Mouse (Mus musculus) liver, adult (tissue): ENCODE measurements around the gene Add2.

Experiments
- GATA4 ChIP-seq: IDR thresholded peaks from 2 replicates; pipeline ENCODE4 v1.6.1; 2014; ENCODE audit warnings: mild to moderate bottlenecking, low read length; ENCODE audit not compliant: insufficient replicate concordance

Add2 gene

DNA sequence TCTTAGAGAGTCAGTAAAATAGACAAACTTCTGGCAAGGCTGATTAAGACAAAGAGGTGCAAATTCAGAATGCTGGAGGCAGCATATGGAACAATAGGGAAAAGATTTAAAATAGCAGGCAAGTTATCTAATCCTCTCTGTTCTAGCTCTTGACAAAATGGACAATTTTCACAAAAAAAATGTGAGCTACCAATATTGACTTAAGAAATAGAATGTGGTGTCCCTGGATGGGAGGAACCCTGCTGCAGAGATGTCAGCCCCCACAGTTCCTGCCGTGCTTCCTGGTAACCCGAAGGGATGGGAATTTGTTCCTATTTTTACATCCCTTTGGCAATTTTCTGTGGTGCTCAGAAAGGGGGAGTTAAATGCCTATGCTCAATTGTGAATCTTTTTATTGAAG, 10.4 kb downstream of the Add2 start:
- no peak for TF ChIP-seq GATA4

DNA sequence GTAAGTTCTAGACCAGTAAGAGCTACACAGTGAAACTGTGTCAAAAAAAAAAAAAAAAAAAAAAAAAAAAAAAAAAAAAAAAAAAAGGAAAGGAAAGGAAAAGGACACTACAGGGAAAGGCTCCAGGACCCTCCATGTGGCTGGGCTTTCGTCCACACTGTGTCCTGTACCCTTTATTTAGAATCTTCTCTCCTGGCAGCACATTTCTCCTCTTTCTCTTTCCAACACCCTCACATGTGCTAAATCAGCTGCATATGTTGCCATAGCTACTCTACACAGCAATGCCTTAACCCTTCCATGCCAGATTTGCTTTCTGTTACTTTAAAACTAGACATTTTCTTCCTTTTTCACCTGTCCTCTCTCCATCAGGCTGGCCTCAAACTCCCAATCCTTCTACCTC, 11.7 kb downstream of the Add2 start:
- TF ChIP-seq GATA4: no peak

DNA sequence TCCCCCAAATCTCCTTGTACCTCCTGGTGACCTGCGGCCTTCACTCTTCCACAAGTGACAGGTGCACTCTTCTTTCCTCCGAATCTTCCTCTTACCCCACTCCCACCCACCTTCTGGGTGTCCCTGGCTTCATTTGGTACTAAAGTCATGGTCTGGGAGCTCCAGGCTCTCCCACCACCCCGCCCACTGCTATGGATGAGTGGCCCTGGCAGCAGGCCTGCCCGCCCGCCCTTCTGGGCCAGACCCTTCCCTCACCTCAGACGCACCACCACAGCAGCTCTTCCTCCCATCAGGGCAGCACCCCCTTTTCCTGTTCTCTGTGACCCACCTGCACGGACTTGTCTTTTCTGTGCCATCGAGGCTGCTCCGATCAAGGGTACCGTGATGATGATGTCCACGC, 19.0 kb downstream of the Add2 start:
- no peak for TF ChIP-seq GATA4

DNA sequence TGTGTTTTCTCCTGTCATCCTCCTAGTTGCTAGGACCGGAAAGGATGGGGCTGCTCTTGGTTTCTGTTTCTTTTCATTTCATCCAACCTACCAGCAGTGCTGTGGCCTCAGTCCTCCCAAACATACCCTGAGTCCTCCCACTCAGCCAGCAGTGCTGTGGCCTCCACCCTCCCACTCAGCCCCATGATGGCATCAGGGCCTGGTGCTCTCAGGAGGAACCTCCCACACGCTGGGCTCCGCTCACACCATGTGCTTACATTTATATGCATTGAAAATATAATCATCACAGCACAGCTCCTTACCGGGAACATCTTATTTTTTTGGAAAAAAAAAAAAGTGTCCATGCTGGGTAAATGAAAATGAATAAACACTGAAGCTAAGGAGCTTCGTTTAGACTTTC, 20.0 kb downstream of the Add2 start:
- TF ChIP-seq GATA4: no peak

DNA sequence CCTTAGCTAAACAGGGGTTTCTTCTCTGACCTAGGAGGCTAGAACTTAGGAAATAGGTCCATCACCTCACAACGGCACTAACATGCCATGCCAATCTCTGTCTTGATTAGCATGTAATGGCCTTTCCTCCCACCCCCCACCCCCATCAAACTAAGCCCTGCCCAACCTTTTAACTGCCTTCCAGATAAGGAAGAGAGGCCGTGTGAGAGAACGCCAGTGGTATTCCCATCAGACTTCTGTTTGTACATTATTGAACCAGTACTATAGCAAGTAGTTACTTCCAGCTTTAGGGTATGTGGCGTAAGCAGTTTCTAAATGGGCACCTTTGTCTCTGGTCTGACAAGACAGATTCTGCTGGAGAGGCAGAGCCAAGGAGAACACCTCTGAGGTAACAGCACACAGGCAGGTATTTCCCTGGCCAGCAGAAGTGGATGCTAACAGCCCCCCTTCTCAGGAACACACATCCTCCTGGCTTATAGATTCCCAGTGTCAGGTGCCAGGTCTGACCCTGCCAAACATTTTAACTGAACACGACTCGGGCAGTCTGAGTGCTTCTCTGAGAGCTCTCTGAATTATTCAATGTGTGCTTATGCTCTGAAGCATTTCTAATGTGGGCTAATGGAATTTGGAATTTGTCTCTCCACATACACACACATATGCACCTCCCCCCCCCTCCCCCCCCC, 22.2 kb downstream of the Add2 start:
- TF ChIP-seq GATA4: no peak

DNA sequence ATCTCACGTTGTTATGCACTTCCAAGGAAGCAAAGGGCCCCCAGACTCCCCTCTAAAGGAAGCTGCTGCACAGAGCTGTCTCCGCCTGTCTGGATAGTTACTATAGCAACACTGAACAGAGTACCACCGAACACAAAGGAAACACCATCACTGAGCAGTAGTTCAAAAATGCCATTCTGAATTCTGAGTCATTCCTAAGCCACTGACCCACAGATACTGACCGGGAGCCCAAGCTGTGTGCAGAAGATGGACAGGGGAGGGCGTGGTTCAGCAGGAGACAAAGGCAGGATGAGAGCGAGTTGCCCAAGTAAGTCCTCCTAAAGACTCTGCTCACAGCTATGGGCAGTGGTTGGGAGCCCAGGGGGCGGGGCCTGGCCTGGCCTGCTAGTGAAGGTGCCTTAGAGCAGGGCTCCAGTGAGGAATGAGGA, 23.6 kb downstream of the Add2 start:
- no peak for TF ChIP-seq GATA4

DNA sequence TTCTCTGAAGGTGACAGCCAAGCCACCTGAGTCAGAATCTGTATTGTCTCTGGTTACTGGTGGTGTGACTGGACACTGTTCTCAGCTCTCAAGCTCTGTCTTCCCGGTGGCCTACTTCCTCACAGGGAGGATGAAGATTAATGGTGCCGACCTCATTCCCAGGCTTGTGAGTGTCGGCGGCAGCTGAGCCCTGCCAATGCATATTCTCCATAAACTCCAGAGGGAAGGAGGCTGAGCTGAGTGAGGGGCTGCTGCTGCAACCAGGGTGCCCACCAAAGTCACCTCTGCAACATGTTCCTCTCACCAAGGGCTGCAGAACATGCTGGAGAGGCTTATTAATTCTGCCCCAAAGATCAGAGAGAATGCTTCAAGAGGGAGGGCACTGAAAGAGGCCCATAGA, 24.1 kb downstream of the Add2 start:
- TF ChIP-seq GATA4: no peak

DNA sequence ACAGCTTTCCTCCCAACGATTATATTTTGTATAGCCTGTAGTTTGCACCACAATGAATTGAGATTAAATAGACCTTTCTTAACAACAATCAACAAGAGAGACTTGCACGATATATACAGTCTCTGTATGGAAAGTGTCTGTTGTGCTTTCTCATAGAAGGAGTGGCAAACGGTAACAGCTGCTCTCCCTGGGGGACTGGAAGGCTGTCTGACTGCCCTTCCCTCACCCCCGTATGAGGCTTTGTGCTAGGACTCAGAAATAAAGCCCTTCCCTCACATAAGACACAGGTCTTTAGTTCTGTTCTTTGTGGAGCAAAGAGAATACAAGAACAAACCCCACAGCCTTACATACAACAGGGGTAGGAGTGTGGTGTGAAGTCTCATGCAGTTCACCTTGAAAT, 24.6 kb downstream of the Add2 start:
- TF ChIP-seq GATA4: no peak

DNA sequence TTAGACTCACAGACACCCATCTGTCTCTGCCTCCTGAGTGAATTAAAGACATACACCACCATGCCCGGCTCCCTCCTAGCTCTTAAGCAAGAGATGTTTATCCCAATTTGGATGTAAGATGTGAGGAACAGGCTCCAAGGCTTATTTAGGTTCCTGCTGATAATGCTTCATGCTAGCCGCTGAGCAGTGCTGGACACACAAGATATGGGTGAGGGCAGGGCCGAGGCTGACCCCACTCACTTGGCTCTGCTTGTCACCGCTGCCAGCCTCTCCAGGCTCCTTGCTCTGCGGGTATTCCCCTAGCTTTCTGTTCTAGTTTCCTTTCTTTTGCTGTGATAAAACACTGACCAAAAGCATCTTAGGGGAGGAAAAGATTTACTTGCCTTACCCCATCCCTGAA, 25.1 kb downstream of the Add2 start:
- no peak for TF ChIP-seq GATA4

DNA sequence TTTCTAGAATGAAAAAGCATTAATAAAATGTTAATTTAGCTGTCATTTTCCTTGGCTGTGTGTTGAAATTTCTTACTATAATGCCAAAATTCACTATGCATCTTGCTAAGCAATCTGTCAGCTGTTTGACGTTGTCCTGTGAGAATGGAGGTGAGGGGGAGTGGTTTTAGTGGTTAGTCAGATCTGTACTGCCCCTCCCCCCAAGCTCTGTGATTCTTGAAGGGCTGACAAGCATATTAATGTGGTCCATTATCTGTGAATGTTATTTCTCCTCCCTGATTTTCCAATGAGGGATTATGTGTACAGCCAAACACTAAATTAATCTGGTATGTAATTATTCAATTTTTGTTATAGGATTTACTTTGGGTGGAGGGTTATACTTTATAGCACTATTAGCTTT, 30.0 kb downstream of the Add2 start:
- no peak for TF ChIP-seq GATA4

DNA sequence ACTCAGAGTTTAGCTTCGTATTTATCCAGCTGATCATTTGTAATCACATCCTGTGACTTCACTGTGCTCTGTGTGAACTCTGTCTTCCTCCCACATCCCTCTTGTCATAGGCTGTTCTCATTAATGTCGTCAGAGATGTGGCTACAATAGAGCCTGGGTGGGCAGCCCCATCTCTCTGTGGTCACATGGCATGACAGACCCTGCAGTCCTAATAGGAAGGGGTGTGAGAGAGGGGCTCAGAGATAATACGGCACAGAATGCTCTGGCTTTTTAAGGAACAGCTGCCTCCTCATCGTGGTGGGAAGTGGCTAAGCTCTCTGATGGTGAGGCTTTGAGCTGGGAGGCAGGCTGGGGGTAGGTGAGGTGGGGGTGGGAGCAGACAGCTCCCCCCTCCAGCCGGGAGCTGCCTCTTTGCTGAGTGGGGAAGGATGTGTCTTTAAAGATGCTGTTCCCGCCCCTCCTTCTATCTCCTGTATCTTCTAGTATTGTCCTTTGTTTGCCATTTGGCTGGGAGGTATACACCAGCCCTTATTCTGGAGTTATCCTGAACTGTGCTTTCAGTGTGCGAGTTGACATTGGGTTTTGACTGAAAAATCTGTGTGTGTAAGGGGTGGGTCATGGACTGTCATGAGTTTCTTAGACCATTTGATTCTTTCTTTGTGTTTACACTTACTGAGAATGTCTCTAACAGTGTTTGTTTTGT, 30.8 kb downstream of the Add2 start:
- no peak for TF ChIP-seq GATA4

DNA sequence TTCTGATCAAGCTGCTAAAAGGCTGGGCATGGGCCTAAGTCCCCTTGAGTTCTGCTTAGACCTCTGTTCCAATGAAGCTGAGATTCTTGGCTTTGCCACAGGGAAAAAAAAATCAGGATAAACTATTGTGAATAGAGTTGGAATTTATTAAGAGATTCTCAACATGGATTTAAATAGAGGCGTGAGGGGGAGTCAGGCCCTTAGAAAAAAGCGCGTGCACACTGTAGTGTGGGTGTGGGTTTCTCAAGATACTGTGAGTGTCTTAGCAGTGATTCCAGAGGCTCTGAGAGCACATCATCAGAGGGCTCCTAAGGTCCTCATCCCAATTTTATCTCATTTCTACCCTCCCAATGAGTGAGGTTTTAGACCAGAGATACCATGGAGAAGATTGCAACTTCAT, 31.7 kb downstream of the Add2 start:
- no peak for TF ChIP-seq GATA4

DNA sequence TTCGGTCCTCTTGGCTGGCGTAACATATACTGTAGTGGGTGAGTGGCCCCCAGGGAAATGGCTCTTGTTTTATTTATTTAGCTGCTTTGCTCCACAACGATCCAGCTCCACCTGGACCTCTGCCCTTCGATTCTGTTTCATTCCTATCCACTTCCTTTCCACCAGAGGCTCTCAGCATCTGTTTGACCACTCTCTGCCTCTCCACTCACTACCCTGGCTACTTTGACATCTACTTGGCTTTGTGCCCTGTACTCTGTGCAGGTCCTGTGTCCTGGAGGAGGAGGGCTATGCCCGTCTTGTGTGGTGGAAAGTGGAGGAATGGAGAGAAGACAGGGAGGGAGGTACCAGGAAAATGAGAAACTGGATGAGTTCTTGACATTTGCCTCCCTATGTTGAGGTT, 33.7 kb downstream of the Add2 start:
- TF ChIP-seq GATA4: no peak

DNA sequence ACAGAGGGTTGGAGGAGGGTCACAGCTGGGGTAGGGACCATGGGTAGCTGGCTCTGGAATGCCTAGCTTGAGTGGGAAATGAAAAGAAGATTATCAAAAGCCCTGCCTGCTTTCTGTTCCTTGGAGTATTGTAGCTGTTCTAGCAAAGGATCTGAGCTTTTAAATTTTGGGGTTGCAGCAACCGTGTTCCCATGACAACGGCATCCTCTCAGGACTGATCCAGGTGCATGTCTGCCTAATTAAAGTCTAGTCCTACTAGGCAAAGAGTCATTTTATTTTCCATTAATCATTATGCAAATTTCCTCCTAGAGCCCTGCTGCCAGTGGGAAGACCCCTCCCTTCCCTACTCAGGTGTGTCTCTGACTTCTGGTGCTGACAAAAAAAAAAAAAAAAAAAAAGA, 34.2 kb downstream of the Add2 start:
- TF ChIP-seq GATA4: no peak

DNA sequence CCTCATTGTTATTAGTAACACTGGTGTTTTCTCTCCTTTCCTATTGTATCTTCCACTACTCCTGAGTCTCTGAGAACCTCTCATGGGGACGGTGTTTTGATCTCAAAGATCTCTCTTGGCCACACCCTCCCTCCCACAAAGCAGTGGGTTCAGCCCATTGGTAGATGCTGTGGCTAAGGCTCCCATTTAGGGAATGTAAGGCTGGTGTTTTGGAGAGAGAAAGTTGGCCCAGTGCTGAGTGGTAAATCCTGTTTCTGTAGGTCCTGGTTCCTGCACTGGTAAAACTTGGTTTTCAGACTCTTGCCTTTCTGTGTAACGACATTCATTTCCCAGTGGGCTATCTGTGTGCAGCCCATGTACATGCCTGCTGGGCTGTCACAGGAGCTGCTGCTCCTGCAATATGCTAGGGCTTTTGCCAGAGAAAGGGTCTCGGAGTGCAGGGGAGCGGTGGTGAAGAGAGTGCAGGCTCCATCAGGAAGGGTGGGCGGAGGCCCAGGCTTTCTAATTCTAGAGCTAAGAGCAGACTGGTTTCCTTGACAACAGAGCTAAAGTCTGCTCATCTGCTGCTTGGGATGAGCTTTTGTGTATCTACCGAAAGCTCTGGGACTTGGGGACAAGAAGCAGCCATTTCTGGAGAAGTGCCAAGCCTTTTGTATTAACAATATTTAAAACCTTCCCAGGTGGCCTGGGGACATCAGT, 36.0 kb downstream of the Add2 start:
- no peak for TF ChIP-seq GATA4

DNA sequence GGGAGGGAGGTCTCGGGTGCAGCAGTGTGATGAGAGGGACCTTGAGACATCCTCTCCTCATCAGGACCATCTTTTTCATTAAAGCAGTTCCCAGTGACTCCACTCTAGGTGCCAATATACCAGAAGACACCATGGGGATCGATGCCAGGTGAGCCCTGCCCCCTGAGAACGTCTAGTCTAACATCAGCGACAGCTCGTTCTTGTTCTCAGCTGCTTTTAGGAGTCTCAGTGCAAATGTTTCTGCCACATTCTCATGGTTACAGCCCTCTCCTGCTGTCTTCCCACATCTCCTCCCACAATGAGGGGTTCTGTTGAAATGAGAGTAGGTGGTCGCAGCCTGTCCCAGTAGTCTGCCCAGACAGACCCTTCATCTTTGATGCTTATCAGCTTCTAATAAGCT, 38.2 kb downstream of the Add2 start:
- TF ChIP-seq GATA4: no peak
